Mouse (Mus musculus) heart, adult 2 months (tissue): ENCODE data around the gene Cd72.

Source experiments
- CTCF ChIP-seq: fragments of 200-600 bp; IDR thresholded peaks from 2 replicates; pipeline ENCODE4 v1.8.1; 2022; ENCODE audit warnings: antibody characterized with exemption, mild to moderate bottlenecking, moderate library complexity
- EP300 ChIP-seq: fragments of 200-500 bp; IDR thresholded peaks from 2 replicates; pipeline ENCODE4 v1.6.1; 2011; ENCODE audit warnings: low read depth, low read length, control low read depth; ENCODE audit not compliant: insufficient read depth

- no peak for TF ChIP-seq CTCF
- TF ChIP-seq EP300, result no peak
Observed at GRCm38 (mm10) chr4:43482591-43482990, 28.2 kb upstream of the Cd72 start.
